Mouse (Mus musculus): Measurements from ENCODE around the gene Gabrr3. TPM values are rescaled to one million over a fixed set of nuclear protein-coding genes. Genes with fewer than 3 reads are reported as not detected.

Gene Gabrr3
- polyA plus RNA-seq, 1 experiment: not detected

DNA sequence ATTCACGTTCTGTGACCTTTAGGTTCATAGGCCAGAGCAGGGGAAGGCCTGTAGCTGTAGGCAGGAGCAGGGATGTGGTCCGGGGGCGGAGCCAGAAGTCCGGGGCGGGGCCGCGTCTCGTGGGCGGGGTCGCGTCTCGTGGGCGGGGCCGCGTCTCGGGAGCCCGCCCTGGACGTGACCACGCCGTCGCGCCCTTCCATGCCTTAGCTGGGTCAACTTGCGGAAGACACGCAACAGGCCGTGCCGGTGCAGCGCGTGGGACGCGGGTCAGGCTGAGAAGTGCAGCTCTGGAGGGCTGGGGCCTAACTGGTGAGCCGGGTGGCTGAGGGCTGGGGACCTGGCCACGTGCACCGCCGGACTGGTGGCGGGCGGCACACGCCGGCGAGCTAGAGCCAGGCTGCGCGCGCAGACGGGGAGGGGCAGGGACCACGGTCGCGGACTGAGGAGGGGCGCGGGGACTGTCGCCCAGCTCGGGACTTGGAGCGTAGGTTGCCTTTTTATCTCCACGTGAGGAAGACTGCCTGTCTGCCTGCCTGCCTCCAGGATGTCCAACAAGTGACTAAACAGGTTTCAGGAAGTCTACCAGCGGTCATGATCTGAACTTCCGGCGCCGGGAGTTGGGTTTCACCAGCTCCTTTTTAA lies 64.6 kb downstream of the Gabrr3 start, which contains the start of gene Riox2:
Riox2 (plus strand) TSS at position 139 of the 642 bp plus-strand sequence.
- H3K27me3 ChIP-seq (ENCODE audit: control insufficient read depth, insufficient read depth, insufficient read length): no peaks in the 10 kb centered on the region
- H3K79me3 ChIP-seq (ENCODE audit: low read depth): peaks cover 31% of the 10 kb centered on the region
- H3K79me2 ChIP-seq (ENCODE audit: control insufficient read depth, insufficient read depth): peaks cover 38% of the 10 kb centered on the region
- peak within 1 kb of the TSS; percentile 55 for H3K4me3 ChIP-seq (ENCODE audit: insufficient read depth, poor library complexity, severe bottlenecking)
- H3ac ChIP-seq (ENCODE audit: control insufficient read depth, insufficient read length, low read depth): peak within 1 kb of the TSS; percentile 100
- H3K36me3 ChIP-seq (ENCODE audit: control insufficient read depth, insufficient read depth): peaks cover 18% of the 10 kb centered on the region
- TF ChIP-seq FOSL1 (IDR thresholded peaks at IDR 0.05; ENCODE audit: insufficient read depth, low read length, poor library complexity, severe bottlenecking): no peak
- no peak for TF ChIP-seq CTCF (IDR thresholded peaks at IDR 0.05; ENCODE audit: control insufficient read depth, insufficient read depth, insufficient read length)
- TF ChIP-seq MYOG (IDR thresholded peaks at IDR 0.05; ENCODE audit: control insufficient read depth, extremely low read depth, insufficient read length): no peak
- TF ChIP-seq MAX (IDR thresholded peaks at IDR 0.05): peak; percentile 77

- peaks cover 34% of the 10 kb centered on the region for H3K79me3 ChIP-seq (ENCODE audit: low read depth)
These were observed 65.4 kb downstream of the Gabrr3 start for GRCm38 (mm10) chr16:59472546-59472945.

DNA sequence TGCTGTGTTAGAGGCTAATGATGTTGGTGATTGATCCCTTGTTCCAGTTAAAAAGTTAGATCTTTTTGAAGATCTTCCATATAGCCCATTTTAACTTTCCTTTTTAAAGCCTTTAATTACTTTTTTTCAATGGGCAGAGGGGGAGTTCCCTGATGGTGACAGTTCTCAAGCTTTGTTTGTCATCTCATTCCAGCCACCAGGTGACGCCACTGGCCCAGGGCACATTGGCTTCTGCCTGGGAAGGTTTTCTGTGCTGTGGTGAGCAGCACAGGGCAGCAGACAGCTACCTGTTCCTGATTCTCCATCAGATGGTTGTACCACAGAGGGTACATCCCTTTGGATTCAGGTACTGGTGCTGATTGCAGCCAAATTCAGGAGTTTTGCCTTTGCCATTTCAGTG lies 67.7 kb downstream of the Gabrr3 start:
- Histone ChIP-seq H3K36me3 (ENCODE audit: control insufficient read depth, insufficient read depth) (peaks cover 44% of the 10 kb centered on the region), H3ac (ENCODE audit: control insufficient read depth, insufficient read length, low read depth) (no peak overlapping the region), H3K79me3 (ENCODE audit: low read depth) (peaks cover 37% of the 10 kb centered on the region), H3K4me3 (ENCODE audit: insufficient read depth, poor library complexity, severe bottlenecking) (no peak overlapping the region), H3K27me3 (ENCODE audit: control insufficient read depth, insufficient read depth, insufficient read length) (no peaks in the 10 kb centered on the region), H3K79me2 (ENCODE audit: control insufficient read depth, insufficient read depth) (peaks cover 38% of the 10 kb centered on the region)
- TF ChIP-seq MAX (IDR thresholded peaks at IDR 0.05): no peak
- peak; percentile 52 for TF ChIP-seq CTCF (IDR thresholded peaks at IDR 0.05; ENCODE audit: control insufficient read depth, insufficient read depth, insufficient read length)

More at GRCm38 (mm10) chr16:59472546-59472945, 65.4 kb downstream of the Gabrr3 start:
- TF ChIP-seq MYOD1 (IDR thresholded peaks at IDR 0.05; ENCODE audit: control insufficient read depth, insufficient read length, low read depth) (no peak), MYOG (IDR thresholded peaks at IDR 0.05; ENCODE audit: control insufficient read depth, extremely low read depth, insufficient read length) (no peak), FOSL1 (IDR thresholded peaks at IDR 0.05; ENCODE audit: insufficient read depth, low read length, poor library complexity, severe bottlenecking) (no peak), MAX (IDR thresholded peaks at IDR 0.05) (no peak), USF1 (IDR thresholded peaks at IDR 0.05; ENCODE audit: low read depth) (no peak), CEBPB (IDR thresholded peaks at IDR 0.05; ENCODE audit: low read depth) (no peak), CTCF (IDR thresholded peaks at IDR 0.05; ENCODE audit: control insufficient read depth, insufficient read depth, insufficient read length) (no peak)
- Histone ChIP-seq H3K79me2 (ENCODE audit: control insufficient read depth, insufficient read depth) (peaks cover 38% of the 10 kb centered on the region), H3K36me3 (ENCODE audit: control insufficient read depth, insufficient read depth) (peaks cover 25% of the 10 kb centered on the region), H3K4me3 (ENCODE audit: insufficient read depth, poor library complexity, severe bottlenecking) (peak overlapping the region; percentile 55), H3ac (ENCODE audit: control insufficient read depth, insufficient read length, low read depth) (peak overlapping the region; percentile 22), H3K27me3 (ENCODE audit: control insufficient read depth, insufficient read depth, insufficient read length) (no peaks in the 10 kb centered on the region)

DNA sequence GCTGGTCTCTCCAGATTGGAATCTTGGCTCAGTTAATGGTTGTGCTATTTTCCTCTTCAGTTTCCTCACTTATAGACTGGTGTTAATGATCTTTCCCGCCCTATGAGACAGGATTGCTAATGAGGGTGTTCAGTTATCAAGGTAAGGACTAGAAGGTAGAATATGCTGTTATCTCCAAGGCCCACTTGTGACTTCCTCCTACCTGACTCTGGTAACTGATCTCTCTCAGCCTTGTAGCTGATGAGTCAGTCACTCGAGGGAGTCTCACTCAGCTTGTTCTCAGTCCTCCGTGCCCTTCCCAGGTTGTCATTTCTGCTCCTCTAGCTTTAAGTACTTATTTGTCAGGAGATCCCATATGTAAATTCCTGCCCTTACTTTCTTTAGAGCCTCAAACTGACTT lies 70.8 kb downstream of the Gabrr3 start:
- TF ChIP-seq MAX (IDR thresholded peaks at IDR 0.05) (no peak), CEBPB (IDR thresholded peaks at IDR 0.05; ENCODE audit: low read depth) (no peak), FOSL1 (IDR thresholded peaks at IDR 0.05; ENCODE audit: insufficient read depth, low read length, poor library complexity, severe bottlenecking) (no peak), MYOG (IDR thresholded peaks at IDR 0.05; ENCODE audit: control insufficient read depth, extremely low read depth, insufficient read length) (no peak)
- Histone ChIP-seq H3K27me3 (ENCODE audit: control insufficient read depth, insufficient read depth, insufficient read length) (no peaks in the 10 kb centered on the region), H3ac (ENCODE audit: control insufficient read depth, insufficient read length, low read depth) (no peak overlapping the region), H3K4me3 (ENCODE audit: insufficient read depth, poor library complexity, severe bottlenecking) (no peak overlapping the region), H3K36me3 (ENCODE audit: control insufficient read depth, insufficient read depth) (peaks cover 69% of the 10 kb centered on the region), H3K79me2 (ENCODE audit: control insufficient read depth, insufficient read depth) (peaks cover 27% of the 10 kb centered on the region), H3K79me3 (ENCODE audit: low read depth) (peaks cover 29% of the 10 kb centered on the region)

DNA sequence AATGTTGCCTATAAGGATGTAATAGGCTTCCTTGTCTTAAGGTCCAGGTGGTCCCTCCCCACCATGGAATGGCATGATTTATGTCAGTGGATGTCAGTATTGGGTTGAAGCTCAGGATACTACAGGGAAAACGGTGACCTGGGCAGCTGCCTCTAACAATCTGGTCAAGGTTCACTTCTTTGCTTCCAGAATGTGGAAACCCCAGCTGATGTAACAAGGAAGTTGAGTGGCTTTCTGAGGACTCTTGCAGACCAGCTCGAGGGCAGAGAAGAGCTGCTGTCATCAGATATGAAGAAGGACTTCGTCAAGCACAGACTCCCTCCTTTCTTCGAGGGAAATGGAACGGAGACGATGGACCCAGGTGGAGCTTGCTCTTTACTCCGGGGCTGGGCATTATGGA lies 80.1 kb downstream of the Gabrr3 start:
- H3K79me3 ChIP-seq (ENCODE audit: low read depth): no peaks in the 10 kb centered on the region
- H3K36me3 ChIP-seq (ENCODE audit: control insufficient read depth, insufficient read depth): peaks cover 91% of the 10 kb centered on the region
- no peak for TF ChIP-seq FOSL1 (IDR thresholded peaks at IDR 0.05; ENCODE audit: insufficient read depth, low read length, poor library complexity, severe bottlenecking)
- TF ChIP-seq CTCF (IDR thresholded peaks at IDR 0.05; ENCODE audit: control insufficient read depth, insufficient read depth, insufficient read length): no peak
- no peak for TF ChIP-seq USF1 (IDR thresholded peaks at IDR 0.05; ENCODE audit: low read depth)
- no peak overlapping the region for H3K4me3 ChIP-seq (ENCODE audit: insufficient read depth, poor library complexity, severe bottlenecking)
- H3K27me3 ChIP-seq (ENCODE audit: control insufficient read depth, insufficient read depth, insufficient read length): no peaks in the 10 kb centered on the region
- no peak overlapping the region for H3ac ChIP-seq (ENCODE audit: control insufficient read depth, insufficient read length, low read depth)
- H3K79me2 ChIP-seq (ENCODE audit: control insufficient read depth, insufficient read depth): no peaks in the 10 kb centered on the region

- no peak for TF ChIP-seq CTCF (IDR thresholded peaks at IDR 0.05; ENCODE audit: control insufficient read depth, insufficient read depth, insufficient read length)
- TF ChIP-seq MYOD1 (IDR thresholded peaks at IDR 0.05; ENCODE audit: control insufficient read depth, insufficient read length, low read depth): no peak
- TF ChIP-seq MYOG (IDR thresholded peaks at IDR 0.05; ENCODE audit: control insufficient read depth, extremely low read depth, insufficient read length): no peak
- TF ChIP-seq USF1 (IDR thresholded peaks at IDR 0.05; ENCODE audit: low read depth): no peak
- no peak for TF ChIP-seq CEBPB (IDR thresholded peaks at IDR 0.05; ENCODE audit: low read depth)
- TF ChIP-seq MAX (IDR thresholded peaks at IDR 0.05): no peak
- no peak for TF ChIP-seq FOSL1 (IDR thresholded peaks at IDR 0.05; ENCODE audit: insufficient read depth, low read length, poor library complexity, severe bottlenecking)
- Histone ChIP-seq H3ac (ENCODE audit: control insufficient read depth, insufficient read length, low read depth) (no peak overlapping the region), H3K79me2 (ENCODE audit: control insufficient read depth, insufficient read depth) (no peaks in the 10 kb centered on the region), H3K27me3 (ENCODE audit: control insufficient read depth, insufficient read depth, insufficient read length) (no peaks in the 10 kb centered on the region), H3K4me3 (ENCODE audit: insufficient read depth, poor library complexity, severe bottlenecking) (no peak overlapping the region), H3K79me3 (ENCODE audit: low read depth) (no peaks in the 10 kb centered on the region), H3K36me3 (ENCODE audit: control insufficient read depth, insufficient read depth) (peaks cover 91% of the 10 kb centered on the region)
These were observed 80.9 kb downstream of the Gabrr3 start for GRCm38 (mm10) chr16:59487975-59488548.

Measured in C2C12 (cell line).